Mouse (Mus musculus): ENCODE data around the gene Prrc2b. TPM values are rescaled to one million over a fixed set of nuclear protein-coding genes. Genes with fewer than 3 reads are reported as not detected.

Prrc2b gene
- total RNA-seq (2023): 29.1 and 36.1 TPM in 2 replicates

DNA sequence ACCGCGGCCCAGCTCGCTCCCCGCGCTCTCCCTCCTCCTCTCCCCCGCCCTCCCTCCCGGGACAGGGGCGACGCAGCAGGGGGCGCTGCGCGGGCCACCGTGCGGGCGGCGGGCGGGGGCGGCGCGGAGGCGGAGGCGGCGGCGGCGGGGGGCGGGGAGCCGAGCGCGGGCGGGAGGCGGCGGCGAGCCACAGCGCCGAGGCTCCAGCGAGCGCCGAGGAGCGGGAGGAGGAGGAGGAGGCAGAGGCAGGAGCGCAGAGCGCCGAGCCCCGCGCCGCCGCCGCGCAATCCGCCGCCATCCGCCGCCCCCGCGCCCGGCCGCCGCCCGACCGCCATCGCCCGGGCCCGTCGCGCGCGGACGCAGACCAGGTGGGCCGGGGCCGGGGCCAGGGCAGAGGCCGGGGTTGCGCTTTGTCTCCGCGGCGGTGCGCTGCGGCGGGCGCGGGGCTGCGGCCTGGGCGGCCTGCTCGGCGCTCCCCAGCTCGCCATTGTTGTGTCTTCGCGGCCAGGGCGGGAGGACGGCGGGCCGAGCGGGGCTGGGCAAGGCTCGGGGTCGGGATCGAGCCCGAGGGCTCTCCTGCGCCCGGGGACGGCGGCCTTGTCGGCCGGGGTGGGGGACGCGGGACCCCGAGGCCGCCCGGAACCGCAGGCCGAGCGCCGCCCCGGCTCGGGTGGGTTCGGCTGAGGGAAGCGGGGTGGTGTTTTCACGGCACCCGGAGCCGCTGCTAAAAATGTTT lies at the start of gene Prrc2b:
Gene Prrc2b (plus strand): TSS at position 159 of the 736 bp plus-strand sequence.

DNA sequence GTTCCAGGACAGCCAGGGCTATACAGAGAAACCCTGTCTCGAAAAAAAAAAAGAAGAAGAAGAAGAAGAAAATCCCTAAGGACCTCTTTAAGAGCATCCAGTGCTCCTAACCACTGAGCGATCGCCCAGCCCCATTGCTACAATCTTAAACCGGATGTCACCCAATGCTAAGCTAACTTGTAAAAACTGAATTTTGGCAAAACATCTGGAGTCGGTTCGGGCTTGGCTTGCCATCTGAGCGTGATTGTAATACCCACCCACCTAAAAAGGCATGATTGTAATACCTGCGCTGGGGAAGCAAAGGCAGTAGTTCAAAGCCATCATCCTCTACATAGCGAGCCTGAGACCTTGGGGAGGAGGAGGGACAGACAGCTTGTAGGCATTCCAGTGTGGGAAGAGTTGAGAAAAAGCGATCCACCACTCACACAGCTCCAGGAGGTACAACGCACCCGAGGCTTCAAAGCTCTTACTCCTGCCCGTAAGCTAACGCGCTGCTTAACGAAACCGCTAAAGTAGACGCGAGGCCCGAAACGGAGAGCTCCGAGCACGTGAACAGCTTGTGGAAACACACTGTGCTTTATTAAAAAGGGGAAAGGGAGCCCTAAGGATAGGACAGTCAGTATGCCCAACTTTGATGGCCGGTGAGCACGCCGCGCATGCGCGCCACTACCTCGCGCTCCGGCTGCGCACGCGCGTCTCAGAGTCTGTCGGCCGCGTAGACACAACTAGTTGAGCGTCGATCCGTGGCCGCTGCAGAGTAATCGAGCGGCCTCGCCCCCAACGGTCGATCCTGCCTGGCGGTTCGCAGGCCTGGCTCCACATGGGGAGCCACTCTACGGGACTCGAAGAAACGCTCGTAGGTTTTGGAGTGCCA lies 85.2 kb downstream of the Prrc2b start, which contains the start of gene Pomt1:
Gene Pomt1 (plus strand): TSS at position 705 of the 874 bp plus-strand sequence.

DNA sequence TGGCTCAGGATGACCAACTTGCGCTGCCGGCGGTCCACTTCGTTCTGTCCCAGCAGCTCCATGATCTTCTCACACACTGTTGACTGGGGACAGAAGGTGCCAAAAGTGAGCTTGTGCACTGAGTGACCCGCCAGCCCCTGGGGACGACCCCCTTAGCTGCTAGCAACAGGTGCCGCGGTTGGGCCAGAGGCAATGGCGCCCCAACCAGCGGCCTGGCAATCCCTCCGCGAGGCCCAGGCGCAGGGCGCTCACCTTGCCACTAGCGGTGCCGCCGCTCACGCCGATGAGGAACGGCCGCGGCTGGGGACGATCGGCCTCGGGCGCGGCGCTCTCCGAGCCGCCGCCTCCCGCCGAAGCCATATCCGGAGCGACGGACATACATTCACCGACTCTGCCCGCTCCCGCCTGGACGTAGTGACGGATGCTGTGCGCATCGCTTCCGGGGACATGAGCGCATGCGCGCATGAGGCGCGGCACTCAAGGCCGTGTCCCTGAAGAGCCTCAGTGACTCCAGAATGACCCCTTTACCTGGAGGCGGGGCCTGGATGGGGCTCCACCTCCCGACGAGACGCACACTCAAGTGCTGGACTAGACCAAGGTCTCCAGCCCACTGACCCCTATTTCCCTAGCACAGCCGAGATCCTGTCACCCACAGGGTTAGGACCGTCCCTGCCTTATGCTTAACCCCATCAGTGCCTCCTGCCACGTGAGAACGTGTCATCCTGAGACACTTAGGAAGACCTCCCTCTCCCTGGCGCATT lies 109.0 kb downstream of the Prrc2b start, which contains the start of gene Uck1:
Gene Uck1 (minus strand): TSS at position 503 of the 761 bp plus-strand sequence.

Other genes with a start within 250 kb of the Prrc2b start
- not detected in 2 replicates for gene Aif1l, start 200.9 kb upstream of the Prrc2b start, total RNA-seq (2023)
- gene Nup214, start 176.6 kb upstream of the Prrc2b start, total RNA-seq (2023): 65.4 and 87.7 TPM in 2 replicates
- gene Fam78a, start 66.2 kb upstream of the Prrc2b start, total RNA-seq (2023): 5.7 and 8.0 TPM in 2 replicates
- not detected in 2 replicates for gene Plpp7, start 55.6 kb upstream of the Prrc2b start, total RNA-seq (2023)
- gene Pomt1, start 85.5 kb downstream of the Prrc2b start, total RNA-seq (2023): 9.8 and 12.6 TPM in 2 replicates
- 48.5 and 53.5 TPM in 2 replicates for gene Uck1, start 109.1 kb downstream of the Prrc2b start, total RNA-seq (2023)
- 60.7 and 79.4 TPM in 2 replicates for gene Golga2, start 136.3 kb downstream of the Prrc2b start, total RNA-seq (2023)
- gene Swi5, start 137.0 kb downstream of the Prrc2b start, total RNA-seq (2023): 69.7 and 71.0 TPM in 2 replicates
- gene Ciz1, start 201.2 kb downstream of the Prrc2b start, total RNA-seq (2023): 53.8 and 65.5 TPM in 2 replicates
- gene Dnm1, start 202.3 kb downstream of the Prrc2b start, total RNA-seq (2023): not detected in 2 replicates
- 39.5 and 56.7 TPM in 2 replicates for gene 1110008P14Rik, start 230.9 kb downstream of the Prrc2b start, total RNA-seq (2023)
- 6,793 and 10,274 TPM in 2 replicates for gene Lcn2, start 237.2 kb downstream of the Prrc2b start, total RNA-seq (2023)
- 13.2 and 14.2 TPM in 2 replicates for gene Ptges2, start 244.8 kb downstream of the Prrc2b start, total RNA-seq (2023)